Mouse (Mus musculus): ENCODE results near the gene Ttc12. TPM values are rescaled to one million over a fixed set of nuclear protein-coding genes. Genes with fewer than 3 reads are reported as not detected.

The Ttc12 gene
- polyA plus RNA-seq (2015; fragmentation: Illumina TruSeq; extraction: RNeasy Lipid Tissue Mini Kit (QIAGEN cat#74804); ENCODE audit: insufficient read depth, low replicate concordance): 2.4 TPM

DNA sequence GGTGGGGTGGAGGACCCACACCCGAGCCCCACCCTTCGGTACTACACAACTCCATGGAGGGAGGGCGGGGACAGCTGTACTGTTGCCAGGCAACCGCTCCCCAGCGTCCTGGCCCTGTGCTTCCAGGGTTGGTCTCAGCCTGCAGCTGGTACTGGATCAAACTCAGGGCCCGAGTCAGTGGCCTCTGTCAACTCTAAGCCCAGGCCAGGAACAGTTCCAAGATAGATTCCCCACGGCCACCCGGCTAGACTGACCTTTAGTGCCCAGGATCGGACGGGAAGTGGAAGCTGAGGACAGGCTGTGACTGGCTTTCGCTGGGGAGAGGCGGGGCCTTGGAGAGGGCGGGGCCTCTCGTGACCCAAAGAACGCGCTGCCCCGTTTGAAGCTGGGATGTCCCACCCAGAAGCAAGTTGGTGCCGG, at the start of gene Ttc12:
Gene Ttc12 (minus strand): TSS at position 334 of the 420 bp plus-strand sequence.

DNA sequence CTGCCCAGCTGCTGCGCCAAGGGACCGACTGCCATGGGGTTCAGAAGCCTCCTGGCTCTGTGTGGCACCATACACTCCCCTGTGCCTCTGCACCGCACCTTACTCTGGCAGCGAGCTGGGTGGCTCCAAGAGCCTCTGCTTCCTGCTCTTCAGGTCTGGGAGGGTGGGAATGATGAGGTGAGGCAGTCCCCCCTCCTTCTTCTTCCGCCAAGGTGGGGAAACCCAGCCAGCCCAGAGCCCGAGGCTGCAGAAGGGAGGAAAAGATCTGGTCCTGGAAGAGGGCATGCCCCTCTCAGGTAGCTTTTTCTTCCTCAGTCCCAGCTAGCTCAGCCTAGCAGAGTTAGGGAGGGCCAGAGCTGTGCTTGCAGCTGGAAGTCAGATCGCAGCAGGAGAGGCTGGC, 59.1 kb downstream of the Ttc12 start, which contains the start of gene Ankk1:
Gene Ankk1 (minus strand): TSS at position 101 of the 400 bp plus-strand sequence.

Other genes with a start within 250 kb of the Ttc12 start
- not detected for gene Gm4894, start 235.7 kb downstream of the Ttc12 start, polyA plus RNA-seq (2015; fragmentation: Illumina TruSeq; extraction: RNeasy Lipid Tissue Mini Kit (QIAGEN cat#74804); ENCODE audit: insufficient read depth, low replicate concordance)
- gene Drd2, start 145.6 kb downstream of the Ttc12 start, polyA plus RNA-seq (2015; fragmentation: Illumina TruSeq; extraction: RNeasy Lipid Tissue Mini Kit (QIAGEN cat#74804); ENCODE audit: insufficient read depth, low replicate concordance): not detected
- gene Ankk1, start 59.2 kb downstream of the Ttc12 start, polyA plus RNA-seq (2015; fragmentation: Illumina TruSeq; extraction: RNeasy Lipid Tissue Mini Kit (QIAGEN cat#74804); ENCODE audit: insufficient read depth, low replicate concordance): not detected